Mouse (Mus musculus) liver, postnatal 0 days (tissue): ENCODE results near the gene Pcgf1. TPM values are rescaled to one million over a fixed set of nuclear protein-coding genes. Genes with fewer than 3 reads are reported as not detected.

ENCODE experiments used
- ATAC-seq: fragments of 200-750 bp; cut with Nextera tagmentation; 2 replicates; pipeline ENCODE4 v1.8.0; 2017; ENCODE audit warnings: mild to moderate bottlenecking, moderate library complexity
- DNase-seq: peaks from one replicate; pipeline ENCODE4 v3.0.0-alpha.2; 2016
- H3K27ac ChIP-seq: fragments of 300-500 bp; sonication (generic); 2 replicates; pipeline ENCODE4 v1.5.1; 2014; ENCODE audit warnings: antibody characterized with exemption, moderate library complexity, mild to moderate bottlenecking, low read depth
- H3K27me3 ChIP-seq: fragments of 300-500 bp; sonication (generic); 2 replicates; pipeline ENCODE4 v1.6.1; 2014; ENCODE audit warnings: low read length, control low read depth, mixed read lengths; ENCODE audit not compliant: insufficient read depth
- H3K36me3 ChIP-seq: fragments of 300-500 bp; sonication (generic); replicated peaks from 2 replicates; pipeline ENCODE4 v1.6.1; 2014; ENCODE audit warnings: mild to moderate bottlenecking, control low read depth, low read length, moderate library complexity, mixed read lengths; ENCODE audit not compliant: insufficient read depth
- H3K4me1 ChIP-seq: fragments of 300-500 bp; sonication (generic); 2 replicates; pipeline ENCODE4 v1.6.1; 2014; ENCODE audit warnings: antibody characterized with exemption, mild to moderate bottlenecking, control low read depth; ENCODE audit not compliant: insufficient read depth
- H3K4me2 ChIP-seq: fragments of 300-500 bp; sonication (generic); 2 replicates; pipeline ENCODE4 v1.6.1; 2014; ENCODE audit warnings: low read depth, mild to moderate bottlenecking, low read length, moderate library complexity, mixed read lengths
- H3K4me3 ChIP-seq: fragments of 300-500 bp; sonication (generic); 2 replicates; pipeline ENCODE4 v1.5.1; 2014; ENCODE audit warnings: low read depth, low read length
- H3K9ac ChIP-seq: fragments of 300-500 bp; sonication (generic); replicated peaks from 2 replicates; pipeline ENCODE4 v1.6.1; 2014; ENCODE audit warnings: mild to moderate bottlenecking, moderate library complexity
- H3K9me3 ChIP-seq: fragments of 300-500 bp; sonication (generic); 2 replicates; pipeline ENCODE4 v1.6.1; 2016; ENCODE audit warnings: mild to moderate bottlenecking, control low read depth, low read length, mixed read lengths
- CTCF ChIP-seq: sonication (generic); IDR thresholded peaks from 2 replicates; pipeline ENCODE4 v1.5.1; 2016; ENCODE audit warnings: antibody characterized with exemption, low read depth
- EP300 ChIP-seq: IDR thresholded peaks from 2 replicates; pipeline ENCODE4 v1.6.1; 2016; ENCODE audit warnings: antibody characterized with exemption, low read depth, mild to moderate bottlenecking
- WGBS: fragments of 180-500 bp; shearing (Covaris S2); extraction: QIAGEN DNeasy Blood & Tissue Kit; methylation state at CpG from one replicate; pipeline ENCODE4 v1.1.7; 2014; ENCODE audit not compliant: insufficient replicate concordance; 5-methylcytosine and 5-hydroxymethylcytosine counted together
- polyA plus RNA-seq: library from polyadenylated mRNA; unstranded; fragments of >200 nt; fragmentation: Nextera tagmentation; extraction: Ambion mirVana; gene quantifications from 2 replicates; pipeline ENCODE4 v1.2.1, GENCODE M21; 2015

Gene Pcgf1
- polyA plus RNA-seq, 1 experiment from 2014 or later = 11.7 TPM

- no peak overlapping the region for H3K4me2 ChIP-seq
- H3K4me1 ChIP-seq = peaks cover 22% of the 10 kb centered on the region
- no peak for DNase-seq
- peaks cover 34% of the 10 kb centered on the region for H3K27me3 ChIP-seq
- TF ChIP-seq EP300 (no peak), CTCF (no peak)
- no peaks in the 10 kb centered on the region for H3K9me3 ChIP-seq
- no peak for ATAC-seq
- H3K36me3 ChIP-seq = peaks cover 2% of the 10 kb centered on the region; the same call in 1 of the 2 replicates
- H3K4me3 ChIP-seq = no peak overlapping the region
- H3K9ac ChIP-seq = no peak overlapping the region
- WGBS = 79% methylated on average over 5 of the region's 5 CpGs
- H3K27ac ChIP-seq = no peak overlapping the region
These were observed 2.5 kb downstream of the Pcgf1 start for GRCm38 (mm10) chr6:83080210-83080609.

- DNase-seq = no peak
- no peak overlapping the region for H3K27ac ChIP-seq
- H3K4me1 ChIP-seq = peaks cover 25% of the 10 kb centered on the region
- peaks cover 2% of the 10 kb centered on the region; the same call in 1 of the 2 replicates for H3K36me3 ChIP-seq
- no peaks in the 10 kb centered on the region for H3K9me3 ChIP-seq
- H3K4me3 ChIP-seq = no peak overlapping the region
- no peak overlapping the region for H3K4me2 ChIP-seq
- H3K27me3 ChIP-seq = peaks cover 55% of the 10 kb centered on the region
- 29% methylated on average over 5 of the region's 5 CpGs for WGBS
- no peak overlapping the region for H3K9ac ChIP-seq
- ATAC-seq = peak; percentile 58
- no peak for TF ChIP-seq CTCF
- TF ChIP-seq EP300 = no peak
These were observed 5.8 kb downstream of the Pcgf1 start for GRCm38 (mm10) chr6:83083497-83083896.

GRCm38 (mm10) chr6:83084477-83084876 lies 6.8 kb downstream of the Pcgf1 start:
- Histone ChIP-seq H3K27ac (no peak overlapping the region), H3K27me3 (peaks cover 63% of the 10 kb centered on the region), H3K9ac (no peak overlapping the region), H3K4me3 (no peak overlapping the region), H3K9me3 (no peaks in the 10 kb centered on the region), H3K4me1 (peaks cover 16% of the 10 kb centered on the region), H3K4me2 (no peak overlapping the region), H3K36me3 (peaks cover 2% of the 10 kb centered on the region; the same call in 1 of the 2 replicates)
- DNase-seq = no peak
- ATAC-seq = no peak
- no peak for TF ChIP-seq CTCF
- TF ChIP-seq EP300 = no peak
- 18% methylated on average over 6 of the region's 6 CpGs for whole genome bisulfite sequencing

GRCm38 (mm10) chr6:83086121-83087035 lies 8.7 kb downstream of the Pcgf1 start, which contains the start of gene Lbx2:
Gene Lbx2 (plus strand): TSS chr6:83086367.
- Histone ChIP-seq H3K27me3 (peaks cover 66% of the 10 kb centered on the region), H3K9me3 (no peaks in the 10 kb centered on the region), H3K27ac (no peak within 1 kb of the TSS), H3K4me3 (peak within 1 kb of the TSS; percentile 21), H3K9ac (no peak within 1 kb of the TSS), H3K4me1 (peaks cover 12% of the 10 kb centered on the region), H3K36me3 (peaks cover 2% of the 10 kb centered on the region; the same call in 1 of the 2 replicates), H3K4me2 (peak within 1 kb of the TSS; percentile 55)
- ATAC-seq (no peak), DNase-seq (no peak)
- TF ChIP-seq CTCF = no peak
- no peak for TF ChIP-seq EP300
- 4% methylated on average over 35 of the region's 42 CpGs for WGBS

- peak overlapping the region; percentile 21 for H3K4me3 ChIP-seq
- TF ChIP-seq EP300 = no peak
- TF ChIP-seq CTCF = no peak
- peak overlapping the region; percentile 55 for H3K4me2 ChIP-seq
- peaks cover 66% of the 10 kb centered on the region for H3K27me3 ChIP-seq
- 0 out of 2 replicates have a peak, but pooled peaks cover 1% of the 10 kb centered on the region for H3K36me3 ChIP-seq
- DNase-seq (no peak), ATAC-seq (no peak)
- H3K4me1 ChIP-seq = peaks cover 12% of the 10 kb centered on the region
- no peak overlapping the region for H3K9ac ChIP-seq
- H3K9me3 ChIP-seq = no peaks in the 10 kb centered on the region
- no peak overlapping the region for H3K27ac ChIP-seq
- WGBS = 6% methylated on average over 47 of the region's 47 CpGs
These were observed 9.7 kb downstream of the Pcgf1 start for GRCm38 (mm10) chr6:83087205-83087925.

- H3K9ac ChIP-seq = no peak overlapping the region
- TF ChIP-seq EP300 (no peak), CTCF (no peak)
- peak overlapping the region; percentile 21; the same call in 1 of the 2 replicates for H3K4me3 ChIP-seq
- no peak for DNase-seq
- peaks cover 12% of the 10 kb centered on the region for H3K4me1 ChIP-seq
- no peak for ATAC-seq
- H3K4me2 ChIP-seq = peak overlapping the region; percentile 55
- 20% methylated on average over 9 of the region's 9 CpGs for WGBS
- H3K9me3 ChIP-seq = no peaks in the 10 kb centered on the region
- no peak overlapping the region for H3K27ac ChIP-seq
- H3K27me3 ChIP-seq = peaks cover 62% of the 10 kb centered on the region
- no peaks in the 10 kb centered on the region for H3K36me3 ChIP-seq
These were observed 10.2 kb downstream of the Pcgf1 start for GRCm38 (mm10) chr6:83087926-83088260.
